Mouse (Mus musculus) gastrocnemius, adult 2 months (tissue): Measurements from ENCODE around the gene Ankrd1. TPM values are rescaled to one million over a fixed set of nuclear protein-coding genes. Genes with fewer than 3 reads are reported as not detected.

Experiments used
- DNase-seq: peaks from one replicate; pipeline ENCODE4 v3.0.0; 2022
- H3K27ac ChIP-seq: fragments of 200-600 bp; 2 replicates; pipeline ENCODE4 v1.8.1; 2022; ENCODE audit warnings: mild to moderate bottlenecking
- H3K4me3 ChIP-seq: fragments of 200-600 bp; 2 replicates; pipeline ENCODE4 v1.8.1; 2022; ENCODE audit warnings: mild to moderate bottlenecking, moderate library complexity
- CTCF ChIP-seq: fragments of 200-600 bp; IDR thresholded peaks from 2 replicates; pipeline ENCODE4 v1.8.1; 2022; ENCODE audit warnings: antibody characterized with exemption, mild to moderate bottlenecking, moderate library complexity
- intact Hi-C: fragments of 180-260 bp; cut with DNase I; formaldehyde crosslinking; loops from one replicate; pipeline ENCODE4 v1.15.1; 2025
- total RNA-seq, 2 experiments: library from RNA; stranded (reverse); gene quantifications; 2 replicates each; pipeline ENCODE4 v1.2.3; 2021

Ankrd1 gene
- total RNA-seq, 2 experiments from 2014 or later, result 4.2 to 10.1 TPM

DNA sequence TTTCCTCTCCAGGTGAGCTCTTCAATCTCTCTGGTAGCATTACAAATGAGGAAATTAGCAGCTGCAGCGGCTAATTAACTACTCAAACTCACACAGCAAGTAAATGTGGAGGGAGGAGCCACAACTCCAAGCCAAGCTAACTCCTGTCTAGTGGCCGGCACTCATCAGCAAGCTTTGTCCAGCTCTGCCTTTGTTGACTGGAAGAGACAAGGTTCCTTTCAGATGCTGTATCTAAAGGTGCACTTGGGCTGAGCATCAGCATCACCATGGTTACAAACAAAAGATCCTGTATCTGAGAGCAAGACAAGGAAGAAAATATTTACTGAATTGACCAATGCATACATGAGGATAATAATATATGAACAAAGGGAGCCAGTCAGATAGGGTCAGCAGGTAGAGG is 10.3 kb upstream of the Ankrd1 start:
- no peak for DNase-seq
- intact Hi-C loops, result no loop called here
- TF ChIP-seq CTCF, result no peak
- H3K27ac ChIP-seq, result no peak overlapping the region
- no peak overlapping the region for H3K4me3 ChIP-seq

DNA sequence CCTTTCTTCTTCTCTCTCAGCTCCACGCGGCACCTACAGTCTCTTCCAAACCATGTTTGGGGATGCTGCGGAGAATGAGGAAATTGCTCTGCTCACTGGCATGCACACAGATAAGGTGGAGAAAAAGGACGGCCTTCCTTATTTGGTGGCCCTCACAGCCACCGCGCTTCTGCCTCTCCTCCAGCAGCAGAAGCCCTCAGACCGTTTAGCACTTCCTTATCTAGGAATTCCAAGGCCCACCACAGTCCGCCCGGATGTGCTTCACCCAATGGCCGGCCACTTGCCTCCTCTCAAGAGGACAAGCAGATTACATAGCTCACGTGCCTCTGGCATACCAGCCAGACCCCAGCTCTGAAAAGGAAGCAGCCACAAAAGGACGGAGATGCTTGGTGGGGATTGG is 9.7 kb upstream of the Ankrd1 start:
- Histone ChIP-seq H3K27ac (peak overlapping the region; percentile 69), H3K4me3 (peak overlapping the region; percentile 55)
- no peak for DNase-seq
- intact Hi-C loops, result no loop called here
- TF ChIP-seq CTCF, result no peak

DNA sequence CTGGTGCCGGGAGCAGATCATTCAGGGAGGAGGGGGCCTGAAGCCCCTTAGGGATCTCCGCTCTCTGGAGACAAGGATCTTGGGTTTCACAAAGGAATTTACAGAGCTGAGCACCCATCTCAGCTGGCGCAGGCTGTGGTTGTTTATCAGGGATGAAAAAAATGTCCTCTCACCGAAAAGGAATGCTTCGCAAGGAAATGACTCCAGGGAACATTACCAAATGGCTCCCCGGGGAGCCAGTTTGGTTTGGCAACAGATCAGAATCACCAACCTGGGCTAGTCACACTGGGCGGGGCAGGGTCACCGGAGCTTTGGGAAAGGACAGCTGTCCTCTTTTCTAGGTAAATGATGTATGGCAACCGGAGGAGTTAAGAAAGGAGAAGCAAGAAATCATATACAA is 9.3 kb upstream of the Ankrd1 start:
- DNase-seq, result peak; percentile 52
- no peak for TF ChIP-seq CTCF
- intact Hi-C loops, result no loop called here
- H3K4me3 ChIP-seq, result peak overlapping the region; percentile 55
- peak overlapping the region; percentile 69 for H3K27ac ChIP-seq

DNA sequence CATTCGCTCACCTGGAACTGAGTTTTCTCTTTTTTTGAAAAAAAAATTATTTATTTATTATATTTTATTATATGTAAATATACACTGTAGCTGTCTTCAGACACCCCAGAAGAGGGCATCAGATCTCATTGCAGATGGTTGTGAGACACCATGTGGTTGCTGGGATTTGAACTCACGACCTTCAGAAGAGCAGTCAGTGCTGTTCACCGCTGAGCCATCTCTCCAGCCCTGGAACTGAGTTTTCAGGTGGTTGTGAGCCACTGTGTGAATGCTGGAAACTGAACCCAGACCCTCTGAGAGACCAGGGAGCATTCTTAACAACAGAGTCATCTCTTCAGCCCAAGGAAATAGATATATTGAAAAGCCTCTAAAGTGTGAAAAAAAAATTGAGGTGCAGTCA is 8.5 kb upstream of the Ankrd1 start:
- H3K27ac ChIP-seq, result peak overlapping the region; percentile 69; the same call in 1 of the 2 replicates
- intact Hi-C loops, result no loop called here
- DNase-seq, result no peak
- H3K4me3 ChIP-seq, result no peak overlapping the region
- TF ChIP-seq CTCF, result no peak

DNA sequence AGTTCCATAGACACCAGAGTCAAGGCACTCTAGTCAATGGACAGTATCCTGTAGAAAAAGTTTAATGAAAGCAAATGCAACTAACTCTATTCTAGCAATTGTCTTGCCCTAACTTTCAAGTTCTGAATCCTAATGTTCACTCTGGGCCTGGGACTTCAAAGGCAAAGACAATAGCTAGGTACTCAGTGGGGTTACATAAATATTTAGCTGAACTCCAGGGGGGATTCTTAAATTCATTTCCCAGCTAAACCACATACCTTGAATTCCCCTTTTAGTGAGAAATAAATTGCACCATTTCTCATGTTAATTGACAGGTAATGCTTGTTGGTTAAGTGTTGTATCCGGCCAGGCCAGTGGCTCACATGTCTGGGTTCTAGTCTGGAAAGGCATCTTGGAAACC is 4.3 kb upstream of the Ankrd1 start:
- Histone ChIP-seq H3K4me3 (no peak overlapping the region), H3K27ac (no peak overlapping the region)
- DNase-seq, result no peak
- intact Hi-C loops, result no loop called here
- TF ChIP-seq CTCF, result no peak

DNA sequence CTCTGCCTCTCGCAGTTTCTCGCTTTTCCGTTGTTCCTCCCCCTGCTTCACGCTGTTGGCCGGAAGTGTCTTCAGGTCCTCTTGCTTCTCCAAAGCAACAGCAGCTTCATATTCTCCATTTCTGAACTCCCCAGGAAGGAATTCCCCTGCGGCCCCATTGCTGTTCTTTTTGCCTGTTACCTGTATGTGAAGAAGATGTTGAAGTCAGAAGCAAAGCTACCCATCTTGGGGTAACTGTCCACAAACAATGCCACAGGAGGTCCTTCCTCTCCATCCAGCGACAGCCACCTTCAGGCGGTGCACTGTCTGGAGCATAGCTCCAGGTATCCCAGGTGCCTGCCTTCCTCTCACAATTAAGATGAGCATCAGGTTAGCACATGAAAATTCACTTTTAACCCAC is 680 bp downstream of the Ankrd1 start:
- TF ChIP-seq CTCF, result no peak
- no peak overlapping the region; the same call in 1 of the 2 replicates for H3K4me3 ChIP-seq
- peak overlapping the region; percentile 38; the same call in 1 of the 2 replicates for H3K27ac ChIP-seq
- intact Hi-C loops, result no loop called here
- DNase-seq, result no peak

DNA sequence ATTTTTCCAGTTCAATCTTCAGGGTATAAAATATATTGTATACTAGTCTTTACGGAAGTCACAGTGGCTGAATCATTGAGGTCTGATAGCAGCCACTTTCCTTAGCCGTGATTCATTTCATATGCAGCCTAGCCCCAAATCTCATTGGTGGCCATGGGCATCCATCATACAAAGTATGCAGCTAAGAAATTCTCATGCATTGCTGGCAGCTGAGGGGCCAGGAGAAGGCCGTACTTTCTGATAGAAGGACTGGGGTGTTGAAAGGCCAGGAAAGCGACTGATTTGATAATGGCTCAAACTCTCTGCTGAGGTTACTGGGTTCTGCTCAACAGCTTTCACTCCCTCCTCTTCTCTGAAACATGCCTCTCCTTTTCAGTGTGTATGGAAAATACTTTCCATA is 3.7 kb downstream of the Ankrd1 start:
- intact Hi-C loops, result no loop called here
- TF ChIP-seq CTCF, result no peak
- no peak overlapping the region for H3K4me3 ChIP-seq

DNA sequence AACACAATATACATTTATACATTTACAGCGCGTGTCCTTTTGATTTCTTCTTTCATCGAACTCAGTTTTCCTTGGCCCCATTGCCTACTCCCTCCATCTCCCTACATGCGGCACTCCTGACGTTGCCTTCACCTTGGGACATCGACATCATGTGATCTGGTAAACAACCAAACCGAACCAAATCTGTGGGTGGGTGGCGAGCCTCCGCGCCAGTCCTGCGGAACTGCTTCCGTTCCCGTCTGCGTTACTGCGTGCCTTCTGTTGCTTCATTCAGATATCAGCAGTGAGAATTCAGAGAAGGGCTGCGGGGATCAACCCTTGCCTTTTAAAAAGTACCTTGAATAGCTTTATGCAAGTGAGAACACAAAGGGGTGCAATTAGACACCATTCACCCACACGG is 7.9 kb downstream of the Ankrd1 start:
- Histone ChIP-seq H3K27ac (no peak overlapping the region), H3K4me3 (no peak overlapping the region)
- intact Hi-C loops, result loop anchor here (5.0 kb wide), 1 partner anchor 70 kb away; no protein-coding TSS in a partner anchor
- no peak for DNase-seq
- no peak for TF ChIP-seq CTCF

More for the DNA sequence above, 3.7 kb downstream of the Ankrd1 start:
- DNase-seq, result no peak
- H3K27ac ChIP-seq, result no peak overlapping the region

DNA sequence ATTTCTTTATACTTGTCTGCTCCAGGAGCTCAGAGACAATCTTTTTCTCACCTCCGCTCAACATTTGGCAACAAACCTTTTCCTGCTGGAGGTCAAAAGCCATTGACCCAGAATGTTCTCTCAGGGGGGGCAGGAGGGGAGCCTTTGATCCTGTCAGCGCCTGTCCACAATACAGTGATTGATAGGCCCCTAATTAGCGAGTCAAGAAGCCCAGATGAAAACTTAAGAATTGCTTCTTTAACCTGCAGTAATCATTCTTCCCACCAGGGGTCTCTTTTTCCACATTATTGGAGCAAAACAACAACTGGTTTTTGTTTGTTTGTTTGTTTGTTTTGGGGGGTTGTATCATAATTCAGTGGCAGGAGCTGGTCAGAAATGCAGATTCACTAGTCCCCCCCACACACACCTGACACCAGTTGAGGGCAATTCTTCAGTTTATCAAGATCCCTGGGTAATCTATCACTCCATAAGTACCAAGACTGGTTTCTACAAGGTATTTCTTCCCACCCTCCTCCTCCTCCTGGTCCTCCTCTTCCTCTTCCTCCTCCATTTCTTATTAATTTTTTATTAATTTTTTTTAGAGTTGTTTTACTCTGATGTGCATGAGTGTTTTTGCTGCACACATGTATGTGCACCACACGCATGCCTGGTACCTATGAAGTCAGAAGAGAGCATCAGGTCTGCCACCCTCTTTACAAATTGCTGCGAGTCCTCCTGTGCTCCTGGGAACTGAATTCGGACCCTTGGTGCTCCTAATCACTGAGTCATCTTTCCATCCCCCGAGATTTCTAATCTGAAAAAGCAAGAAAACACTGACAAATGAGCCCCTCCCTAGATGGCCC is 8.6 kb downstream of the Ankrd1 start:
- no peak overlapping the region for H3K27ac ChIP-seq
- intact Hi-C loops, result loop anchor here (1.0 to 5.0 kb wide), 2 partner anchors 71 to 329 kb away; no protein-coding TSS in a partner anchor
- peak; percentile 72 for TF ChIP-seq CTCF
- no peak overlapping the region for H3K4me3 ChIP-seq
- DNase-seq, result no peak

DNA sequence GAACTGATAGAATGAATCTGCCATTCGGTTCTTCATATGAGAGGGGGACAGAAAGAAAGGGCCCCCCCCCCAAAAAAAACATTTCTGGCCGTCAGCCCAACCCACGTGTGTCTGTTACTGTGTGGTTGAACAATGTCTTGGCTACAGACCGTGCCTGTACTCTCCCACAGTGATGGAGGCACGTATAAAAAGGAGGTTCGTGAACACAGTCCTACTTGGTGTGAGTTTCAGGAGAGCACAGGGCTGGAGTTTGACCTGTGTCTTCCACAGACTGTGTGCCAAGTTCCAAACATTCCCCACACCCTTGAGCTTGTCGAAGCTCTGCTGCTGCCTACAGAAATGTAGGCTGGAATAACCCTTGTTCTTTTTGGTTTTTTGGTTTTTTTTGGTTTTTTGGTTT is 9.4 kb downstream of the Ankrd1 start:
- Histone ChIP-seq H3K4me3 (no peak overlapping the region), H3K27ac (no peak overlapping the region)
- TF ChIP-seq CTCF, result no peak
- DNase-seq, result no peak
- intact Hi-C loops, result loop anchor here (5.0 kb wide), 1 partner anchor 72 kb away; no protein-coding TSS in a partner anchor

DNA sequence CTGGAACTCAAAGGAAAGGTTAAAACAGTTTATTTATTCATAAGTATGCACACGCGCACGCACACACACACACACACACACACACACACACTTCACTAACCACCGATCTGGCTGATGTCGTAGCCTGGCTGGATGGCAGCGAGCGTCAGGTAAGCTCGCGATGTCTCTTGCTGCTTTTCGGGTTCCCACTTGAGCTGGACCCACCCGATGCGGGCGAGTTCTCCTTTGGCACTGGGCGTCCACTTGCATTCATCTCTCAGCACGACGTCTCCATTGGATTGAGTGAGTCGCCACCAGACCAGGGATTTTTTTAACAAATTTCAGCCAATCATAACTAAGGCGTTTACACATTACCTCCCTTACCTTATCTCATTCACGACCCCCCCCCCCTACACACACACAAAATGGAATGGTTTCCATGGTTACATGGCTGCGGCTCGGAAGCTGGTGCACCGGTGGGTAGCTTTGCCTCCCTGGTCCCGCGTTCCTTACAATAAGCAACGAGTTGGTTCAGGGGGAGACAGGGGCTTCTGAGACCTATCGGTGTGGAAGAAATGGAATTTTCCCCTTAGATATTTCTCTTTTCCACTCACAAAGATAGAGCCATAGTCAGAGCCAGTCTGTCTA is 10.5 kb downstream of the Ankrd1 start:
- intact Hi-C loops, result no loop called here
- DNase-seq, result no peak
- Histone ChIP-seq H3K4me3 (no peak overlapping the region), H3K27ac (no peak overlapping the region)
- no peak for TF ChIP-seq CTCF

DNA sequence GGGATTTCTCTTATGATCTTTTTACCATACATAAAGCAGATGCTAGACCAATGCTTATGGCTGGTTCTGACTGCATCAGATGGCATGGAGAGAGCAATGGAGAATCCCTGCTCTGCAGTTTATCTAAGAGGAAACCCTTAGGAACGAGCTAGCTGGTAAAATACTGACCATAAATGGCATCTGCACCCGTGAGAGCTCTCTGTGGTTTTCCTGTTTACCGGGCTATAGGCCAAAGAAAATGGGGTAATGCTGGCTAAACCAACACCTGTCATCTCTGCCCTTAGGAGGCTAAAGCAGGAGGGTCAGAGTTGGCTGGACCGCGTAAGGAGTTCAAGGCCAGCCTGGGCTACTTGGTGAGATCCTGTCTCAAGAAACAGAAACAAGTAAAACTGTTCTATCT is 16.0 kb downstream of the Ankrd1 start:
- intact Hi-C loops, result no loop called here
- no peak for TF ChIP-seq CTCF
- no peak for DNase-seq
- Histone ChIP-seq H3K4me3 (no peak overlapping the region), H3K27ac (no peak overlapping the region)

DNA sequence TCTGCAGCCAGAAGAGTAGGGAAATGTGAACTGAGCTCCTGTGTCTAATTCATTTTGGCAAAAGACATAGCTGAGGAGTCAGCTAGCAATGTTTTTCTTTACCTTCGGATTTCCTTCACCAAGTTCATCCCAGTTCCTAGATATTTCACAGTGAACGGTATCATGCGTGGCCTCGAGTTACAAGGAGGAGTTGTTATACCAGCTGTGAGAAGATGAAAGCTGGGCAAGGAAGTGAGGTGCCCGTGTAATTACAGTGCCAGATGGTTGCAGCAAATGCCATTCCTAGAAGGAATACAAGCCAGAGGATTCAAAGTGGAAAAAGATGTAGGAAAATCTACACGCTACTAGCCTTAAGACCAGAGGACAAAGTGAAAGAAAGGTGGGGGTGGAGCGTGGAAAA is 21.0 kb downstream of the Ankrd1 start:
- Histone ChIP-seq H3K4me3 (no peak overlapping the region), H3K27ac (no peak overlapping the region)
- no peak for DNase-seq
- no peak for TF ChIP-seq CTCF
- intact Hi-C loops, result no loop called here
